ENCODE assay signal across 8 mouse cellular contexts in the genomic region with DNA sequence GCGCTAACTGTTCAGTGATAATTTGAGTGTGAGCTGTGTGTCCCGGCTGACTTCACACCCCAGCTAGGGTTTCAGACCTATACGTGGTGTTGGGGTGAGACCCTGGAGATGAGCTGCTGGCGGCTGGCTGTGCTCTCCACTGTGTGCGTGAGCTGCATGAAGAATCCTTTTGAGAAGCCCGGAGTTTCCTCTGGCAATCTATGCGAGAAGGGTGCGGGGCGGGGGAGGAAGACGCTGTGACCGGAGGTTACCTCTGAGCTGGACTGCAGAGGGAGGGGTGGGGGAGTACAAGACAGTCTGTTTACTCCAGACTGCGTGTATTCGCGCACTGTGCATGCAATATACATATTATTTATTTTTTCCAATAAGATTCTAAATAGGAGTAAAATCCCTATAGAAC. TPM values are rescaled to one million over a fixed set of nuclear protein-coding genes. Genes with fewer than 3 reads are reported as not detected.
DNase-seq lines count a peak whose midpoint lies in the region; ATAC-seq and TF ChIP-seq lines count a peak whose summit lies in the region.

No protein-coding gene starts in this region.

- H3K9ac ChIP-seq in kidney, embryonic 16.5 days (replicated peaks; ENCODE audit: low read length), result peak overlapping the region; percentile 63
- H3K9ac ChIP-seq in midbrain, postnatal 0 days (replicated peaks; ENCODE audit: low read length, poor library complexity, severe bottlenecking), result peak overlapping the region; percentile 74

- peak overlapping the region; percentile 99 for H3K4me2 ChIP-seq in kidney, embryonic 16.5 days (replicated peaks; ENCODE audit: low read depth, low read length)
- H3K4me2 ChIP-seq in midbrain, postnatal 0 days (ENCODE audit: low read depth, low read length, poor library complexity, severe bottlenecking), result peak overlapping the region; percentile 95

- H3K36me3 ChIP-seq in kidney, embryonic 16.5 days (ENCODE audit: insufficient read depth, low read length), result no peaks in the 10 kb centered on the region
- H3K36me3 ChIP-seq in heart, embryonic 10.5 days, result no peaks in the 10 kb centered on the region
- no peaks in the 10 kb centered on the region for H3K36me3 ChIP-seq in midbrain, postnatal 0 days (ENCODE audit: insufficient read depth, low read length)

- ATAC-seq in kidney, embryonic 16.5 days (ENCODE audit: low FRiP score, low TSS enrichment), result peak; percentile 41
- ATAC-seq in midbrain, postnatal 0 days (ENCODE audit: low FRiP score), result peak; percentile 79
- ATAC-seq in erythroblast, adult 5-6 weeks (replicated peaks; ENCODE audit: low FRiP score, poor library complexity, severe bottlenecking), result no peak

- TF ChIP-seq CTCF in midbrain, postnatal 0 days (IDR thresholded peaks at IDR 0.05), result no peak

- WGBS in kidney, embryonic 16.5 days, result 2% methylated on average over 14 of the region's 14 CpGs
- 2% methylated on average over 14 of the region's 14 CpGs for WGBS in heart, embryonic 10.5 days
- under 1% methylated on average over 14 of the region's 14 CpGs for WGBS in midbrain, postnatal 0 days

- DNase-seq in kidney, adult 11 months, result no peak
- peak; percentile 82 for DNase-seq in embryo, embryonic 10.5 days (ENCODE audit: low spot score)
- no peak for DNase-seq in heart, embryonic 10.5 days (ENCODE audit: low spot score)
- DNase-seq in kidney, postnatal 4 days, result peak; percentile 50 to 64
- DNase-seq in midbrain, postnatal 0 days (ENCODE audit: low spot score), result peak; percentile 81
- DNase-seq in B cell, adult 2 months, result no peak

- no peak overlapping the region for H3K27ac ChIP-seq in kidney, embryonic 16.5 days (ENCODE audit: low read length)
- no peak overlapping the region for H3K27ac ChIP-seq in heart, embryonic 10.5 days
- H3K27ac ChIP-seq in midbrain, postnatal 0 days (ENCODE audit: low read depth, low read length), result peak overlapping the region; percentile 93

- peaks cover 43% of the 10 kb centered on the region for H3K27me3 ChIP-seq in kidney, embryonic 16.5 days (ENCODE audit: insufficient read depth, low read length)
- peaks cover 96% of the 10 kb centered on the region for H3K27me3 ChIP-seq in heart, embryonic 10.5 days (ENCODE audit: insufficient read depth, poor library complexity, severe bottlenecking)
- no peaks in the 10 kb centered on the region for H3K27me3 ChIP-seq in midbrain, postnatal 0 days (ENCODE audit: insufficient read depth, low read length)

- H3K4me3 ChIP-seq in kidney, embryonic 16.5 days (ENCODE audit: low read length), result peak overlapping the region; percentile 60
- peak overlapping the region; percentile 77 for H3K4me3 ChIP-seq in heart, embryonic 10.5 days
- H3K4me3 ChIP-seq in midbrain, postnatal 0 days (ENCODE audit: low read depth, low read length), result peak overlapping the region; percentile 71

- peaks cover 22% of the 10 kb centered on the region for H3K4me1 ChIP-seq in kidney, embryonic 16.5 days (ENCODE audit: insufficient read depth, low read length)
- peaks cover 28% of the 10 kb centered on the region for H3K4me1 ChIP-seq in heart, embryonic 10.5 days
- H3K4me1 ChIP-seq in midbrain, postnatal 0 days (ENCODE audit: insufficient read depth, low read length), result peaks cover 11% of the 10 kb centered on the region; the same call in 1 of the 2 replicates

- H3K9me3 ChIP-seq in kidney, embryonic 16.5 days (ENCODE audit: low read length), result no peaks in the 10 kb centered on the region
- H3K9me3 ChIP-seq in heart, embryonic 10.5 days, result no peaks in the 10 kb centered on the region
- H3K9me3 ChIP-seq in midbrain, postnatal 0 days (ENCODE audit: low read length), result no peaks in the 10 kb centered on the region

RNA-seq across cellular contexts. Expression of a gene that starts 0.6 kb away (rescaled TPM):
- polyA plus RNA-seq in kidney, embryonic 16.5 days (2015; fragmentation: Nextera tagmentation; extraction: Ambion mirVana), result 10.0 and 12.8 TPM in 2 replicates
- polyA plus RNA-seq in heart, embryonic 10.5 days (2016; fragmentation: Nextera tagmentation; extraction: Ambion mirVana), result 3.4 and 6.9 TPM in 2 replicates
- 129 and 160 TPM in 2 replicates for total RNA-seq in midbrain, postnatal 0 days (2014; rRNA removed)
- polyA plus RNA-seq in midbrain, postnatal 0 days (2015; fragmentation: Nextera tagmentation; extraction: Ambion mirVana), result 42.7 and 42.9 TPM in 2 replicates
- not detected in 2 replicates for total RNA-seq in erythroblast, adult 5-6 weeks (2015; ENCODE audit: low replicate concordance)
- total RNA-seq in erythroblast, adult 5-6 weeks (2017; ENCODE audit: low replicate concordance), result not detected in 2 replicates

Comparison
In these comparisons a context has a peak if more than half of its experiments do, and no peak if none do; other contexts are left out.
1. DNase-seq: peak in embryo, embryonic 10.5 days (single experiment), kidney, postnatal 4 days (2 of 2) and midbrain, postnatal 0 days (single experiment); none in kidney, adult 11 months (single experiment), heart, embryonic 10.5 days (single experiment) and B cell, adult 2 months (0 of 2).
2. Peak in every context shown above with its lines, with median percentiles within 50 percentile points of each other: H3K4me3 ChIP-seq.